In the genomic region with DNA sequence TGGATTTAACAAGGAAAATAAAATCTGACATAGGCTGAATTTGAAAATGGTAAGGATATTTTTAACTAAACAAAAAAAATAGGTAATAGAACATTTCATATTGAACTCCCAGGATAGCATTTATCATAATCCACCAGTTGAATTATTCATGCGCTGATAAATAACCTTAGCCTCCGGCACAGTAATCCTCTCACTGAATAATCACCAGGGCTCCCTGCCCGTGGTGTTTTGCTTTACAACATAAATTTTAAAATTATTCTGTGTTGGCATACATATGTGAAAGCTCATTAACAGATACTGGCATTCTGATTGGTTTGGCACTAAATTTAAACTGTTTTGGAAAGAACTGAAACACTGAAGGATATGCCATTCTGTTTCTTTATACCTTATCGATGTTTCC, we compare ENCODE assay signal across 9 mouse cellular contexts.
"Had no signal": no experiment of that assay in that cellular context is flagged by ENCODE, and none has a peak within 500 bp of the region (broad histone marks: within the 10 kb centered on the region; RNA-seq: fewer than 3 reads in every experiment).

No protein-coding gene starts in this region.

- H3K4me2 ChIP-seq: limb, embryonic 13.5 days; liver, embryonic 15.5 days had no signal

- H3K4me3 ChIP-seq: limb, embryonic 13.5 days; liver, embryonic 15.5 days had no signal

- H3K9me3 ChIP-seq: limb, embryonic 13.5 days; liver, embryonic 15.5 days had no signal

- H3K9ac ChIP-seq: limb, embryonic 13.5 days; liver, embryonic 15.5 days had no signal

- H3K27me3 ChIP-seq: limb, embryonic 13.5 days; liver, embryonic 15.5 days had no signal

- H3K4me1 ChIP-seq: limb, embryonic 13.5 days; liver, embryonic 15.5 days had no signal

- DNase-seq: kidney, adult 18-20 months; kidney, postnatal 14 days; left cerebral cortex, postnatal 4 days; lung, adult 2 months; lung, postnatal 36 days; right cerebral cortex, postnatal 14 days had no signal

- H3K36me3 ChIP-seq: limb, embryonic 13.5 days; liver, embryonic 15.5 days had no signal

- ATAC-seq: lung, postnatal 0 days had no signal

- H3K27ac ChIP-seq: limb, embryonic 13.5 days; liver, embryonic 15.5 days had no signal
